Mouse (Mus musculus): ENCODE data around the gene Selenom.
A peak's percentile ranks its signal among the peaks of the same experiment; 100 is the strongest.

Gene Selenom

GRCm38 (mm10) chr11:3532101-3532931, 17.8 kb downstream of the Selenom start:
- no peak for DNase-seq

- no peak for DNase-seq
Measured at GRCm38 (mm10) chr11:3533406-3533932, 19.0 kb downstream of the Selenom start.

GRCm38 (mm10) chr11:3534956-3535355, 20.5 kb downstream of the Selenom start:
- no peak for DNase-seq

- peak; percentile 90 to 91 for DNase-seq
Measured at GRCm38 (mm10) chr11:3535406-3535986, 21.0 kb downstream of the Selenom start.

- no peak for DNase-seq
Measured at GRCm38 (mm10) chr11:3536082-3536481, 21.6 kb downstream of the Selenom start.

GRCm38 (mm10) chr11:3536745-3537333, 22.4 kb downstream of the Selenom start:
- no peak for DNase-seq

GRCm38 (mm10) chr11:3537711-3538110, 23.2 kb downstream of the Selenom start:
- no peak for DNase-seq

- DNase-seq, result no peak
Measured at GRCm38 (mm10) chr11:3538341-3538740, 23.9 kb downstream of the Selenom start.

GRCm38 (mm10) chr11:3539111-3539825, 24.8 kb downstream of the Selenom start:
- DNase-seq, result peak; percentile 79 to 85

GRCm38 (mm10) chr11:3539826-3540196, 25.3 kb downstream of the Selenom start:
- DNase-seq, result no peak

- no peak for DNase-seq
Measured at GRCm38 (mm10) chr11:3540451-3541085, 26.1 kb downstream of the Selenom start, which contains the start of gene Smtn. Gene Smtn, minus strand, starts transcription at chr11:3540612.

- no peak for DNase-seq
Measured at GRCm38 (mm10) chr11:3541932-3542331, 27.4 kb downstream of the Selenom start.

- DNase-seq, result no peak
Measured at GRCm38 (mm10) chr11:3543001-3543400, 28.5 kb downstream of the Selenom start.

GRCm38 (mm10) chr11:3544409-3544808, 29.9 kb downstream of the Selenom start:
- no peak for DNase-seq

- no peak for DNase-seq
Measured at GRCm38 (mm10) chr11:3545531-3546241, 31.2 kb downstream of the Selenom start.

- DNase-seq, result no peak
Measured at GRCm38 (mm10) chr11:3546242-3546562, 31.7 kb downstream of the Selenom start.

- DNase-seq, result no peak
Measured at GRCm38 (mm10) chr11:3547047-3547446, 32.6 kb downstream of the Selenom start.

- no peak for DNase-seq
Measured at GRCm38 (mm10) chr11:3547969-3548368, 33.5 kb downstream of the Selenom start.

- DNase-seq, result no peak
Measured at GRCm38 (mm10) chr11:3548564-3549295, 34.2 kb downstream of the Selenom start.

GRCm38 (mm10) chr11:3549791-3550190, 35.3 kb downstream of the Selenom start:
- no peak for DNase-seq

- no peak for DNase-seq
Measured at GRCm38 (mm10) chr11:3554976-3555375, 40.5 kb downstream of the Selenom start.

Measured in thymus, adult 18-20 months (tissue).